Mouse (Mus musculus) cortical plate, adult 2 months (tissue): ENCODE measurements around the gene Spock1.

Experiments
- CTCF ChIP-seq: fragments of 200-500 bp; IDR thresholded peaks from 2 replicates; pipeline ENCODE4 v1.5.1; 2011; ENCODE audit warnings: mild to moderate bottlenecking, control low read depth, low read length; ENCODE audit not compliant: insufficient read depth; ENCODE audit errors: extremely low read depth
- POLR2A ChIP-seq: fragments of 200-500 bp; IDR thresholded peaks from 2 replicates; pipeline ENCODE4 v1.6.1; 2011; ENCODE audit warnings: mild to moderate bottlenecking, low read length, control low read depth; ENCODE audit not compliant: insufficient read depth; ENCODE audit errors: extremely low read depth

- TF ChIP-seq CTCF (no peak), POLR2A (no peak)
Observed at GRCm38 (mm10) chr13:57525946-57526345, 382.2 kb downstream of the Spock1 start.
